Mouse (Mus musculus): ENCODE data around the gene Foxd3.
"Not testable (repeated sequence)": the region's sequence is repeated elsewhere in the genome, so short reads cannot be mapped to it uniquely, and the experiment has no call there.

Gene Foxd3

DNA sequence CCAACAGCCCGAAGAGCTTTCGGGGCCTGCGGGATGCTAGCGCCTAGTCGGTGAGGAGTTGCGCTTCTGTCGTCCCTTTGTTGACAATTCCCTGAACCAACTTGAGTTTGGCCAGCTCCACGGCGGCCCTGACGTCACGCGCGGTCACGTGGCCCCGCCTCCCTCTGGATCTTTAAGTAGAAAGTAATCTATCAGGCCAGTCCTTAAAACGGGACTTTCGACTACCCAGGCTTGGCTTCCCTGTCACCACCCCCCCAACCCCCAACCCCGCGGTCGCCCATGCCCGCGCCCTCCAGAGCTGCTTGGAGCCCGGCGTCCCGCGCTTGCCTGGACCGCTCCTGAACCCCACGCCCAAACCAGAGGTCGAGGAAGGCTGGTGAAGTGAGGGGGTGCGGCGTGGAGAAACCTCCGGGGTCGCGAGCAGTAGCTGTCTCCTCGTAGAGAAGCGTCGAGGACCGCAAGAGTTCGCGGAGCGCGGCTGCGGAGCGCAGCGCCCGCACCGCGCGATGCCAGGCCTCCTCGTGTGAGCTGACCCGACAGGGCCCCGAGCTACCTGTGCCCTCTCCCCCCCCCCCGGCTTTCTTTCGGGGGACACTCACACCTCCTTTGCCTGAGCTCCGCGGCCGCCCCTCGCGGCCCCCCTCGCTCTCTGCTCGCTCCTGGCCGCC, at the start of gene Foxd3:
Foxd3 (plus strand) TSS at position 363 of the 668 bp plus-strand sequence.
- DNase-seq (ENCODE audit: low spot score): no peak

GRCm38 (mm10) chr4:99612156-99612555, 43.9 kb upstream of the Foxd3 start:
- DNase-seq (ENCODE audit: low spot score): no peak

GRCm38 (mm10) chr4:99612609-99613350, 43.3 kb upstream of the Foxd3 start:
- no peak for DNase-seq (ENCODE audit: low spot score)

GRCm38 (mm10) chr4:99626047-99626844, 29.9 kb upstream of the Foxd3 start:
- DNase-seq (ENCODE audit: low spot score): no peak

DNA sequence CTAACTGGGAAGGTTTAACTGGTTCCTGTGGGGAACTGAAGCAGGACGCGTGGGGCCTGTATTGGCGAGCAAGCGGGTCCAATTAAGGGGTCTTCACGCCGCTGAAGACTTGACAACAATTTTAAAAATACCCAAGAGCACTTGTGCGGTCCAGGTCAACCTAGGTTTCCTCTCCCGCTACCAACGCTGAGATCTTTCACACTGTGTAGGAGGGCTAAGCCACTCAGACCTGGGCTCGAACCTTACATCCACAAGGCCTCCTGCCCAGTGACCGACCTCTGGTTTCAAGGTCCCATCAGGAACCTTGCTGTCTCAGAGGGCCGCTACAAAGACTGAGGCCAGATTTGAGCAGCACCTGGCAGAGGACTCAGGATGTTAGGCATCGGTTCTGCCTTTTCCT, 29.0 kb upstream of the Foxd3 start:
- DNase-seq (ENCODE audit: low spot score): no peak

DNA sequence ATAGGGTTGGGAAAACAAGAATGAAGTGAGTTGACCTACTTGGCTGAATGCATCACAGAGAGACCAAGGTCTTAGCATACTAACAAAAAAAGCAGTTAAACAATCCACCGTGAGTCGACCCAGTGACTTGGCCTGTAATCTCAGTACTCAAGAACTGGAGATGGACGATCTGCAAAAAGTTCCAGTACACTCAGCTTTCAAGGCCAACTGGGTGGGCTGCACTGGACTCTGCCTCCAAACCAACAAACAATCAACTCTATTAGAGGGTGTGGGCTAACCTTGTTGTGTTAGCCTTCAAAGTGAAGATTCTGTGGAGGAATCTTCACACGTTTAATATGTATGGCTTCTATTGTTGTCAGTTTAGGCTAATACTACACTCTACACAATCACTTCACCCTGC, 20.1 kb upstream of the Foxd3 start:
- DNase-seq (ENCODE audit: low spot score): no peak

DNA sequence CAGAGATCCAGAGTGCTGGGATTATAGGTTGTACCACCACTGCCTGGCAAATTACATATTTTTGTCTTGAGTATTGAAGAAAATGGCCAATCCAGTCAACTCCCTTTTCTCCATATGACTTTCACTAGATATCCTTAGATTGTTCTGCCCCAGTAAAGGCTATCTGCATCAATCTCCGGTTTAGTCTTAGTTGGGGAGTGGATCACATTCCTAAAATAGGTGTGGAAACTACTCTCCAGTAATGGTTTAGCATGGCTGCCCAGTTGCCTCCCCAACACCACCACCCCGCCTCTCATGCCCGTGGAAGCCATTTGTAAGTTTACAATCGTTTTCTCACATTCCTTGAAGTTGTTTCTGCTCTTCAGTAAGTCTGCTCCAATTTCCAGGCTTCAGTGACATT, 19.4 kb upstream of the Foxd3 start:
- no peak for DNase-seq (ENCODE audit: low spot score)

DNA sequence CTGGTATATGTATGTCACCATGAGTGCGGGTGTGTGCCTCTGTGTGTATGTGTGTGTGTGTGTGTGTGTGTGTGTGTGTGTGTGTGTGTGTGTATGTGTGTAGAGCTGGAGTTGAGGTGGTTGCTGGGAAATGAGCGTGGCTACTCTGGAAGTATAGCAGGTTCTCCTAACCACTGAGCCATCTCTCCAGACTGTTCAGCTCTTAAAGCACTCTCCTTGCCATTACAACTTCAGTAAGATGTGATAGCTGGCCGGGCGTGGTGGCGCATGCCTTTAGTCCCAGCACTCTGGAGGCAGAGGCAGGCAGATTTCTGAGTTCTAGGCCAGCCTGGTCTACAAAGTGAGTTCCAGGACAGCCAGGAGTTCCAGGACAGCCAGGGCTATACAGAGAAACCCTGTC, 15.5 kb upstream of the Foxd3 start:
- not testable (repeated sequence) for DNase-seq (ENCODE audit: low spot score)

GRCm38 (mm10) chr4:99641920-99642319, 14.2 kb upstream of the Foxd3 start:
- no peak for DNase-seq (ENCODE audit: low spot score)

GRCm38 (mm10) chr4:99645560-99645959, 10.5 kb upstream of the Foxd3 start:
- DNase-seq (ENCODE audit: low spot score): no peak

GRCm38 (mm10) chr4:99650088-99650944, 5.8 kb upstream of the Foxd3 start:
- DNase-seq (ENCODE audit: low spot score): no peak

GRCm38 (mm10) chr4:99650945-99651690, 5.0 kb upstream of the Foxd3 start:
- DNase-seq (ENCODE audit: low spot score): no peak

- no peak for DNase-seq (ENCODE audit: low spot score)
Measured at GRCm38 (mm10) chr4:99651823-99652450, 4.2 kb upstream of the Foxd3 start.

DNA sequence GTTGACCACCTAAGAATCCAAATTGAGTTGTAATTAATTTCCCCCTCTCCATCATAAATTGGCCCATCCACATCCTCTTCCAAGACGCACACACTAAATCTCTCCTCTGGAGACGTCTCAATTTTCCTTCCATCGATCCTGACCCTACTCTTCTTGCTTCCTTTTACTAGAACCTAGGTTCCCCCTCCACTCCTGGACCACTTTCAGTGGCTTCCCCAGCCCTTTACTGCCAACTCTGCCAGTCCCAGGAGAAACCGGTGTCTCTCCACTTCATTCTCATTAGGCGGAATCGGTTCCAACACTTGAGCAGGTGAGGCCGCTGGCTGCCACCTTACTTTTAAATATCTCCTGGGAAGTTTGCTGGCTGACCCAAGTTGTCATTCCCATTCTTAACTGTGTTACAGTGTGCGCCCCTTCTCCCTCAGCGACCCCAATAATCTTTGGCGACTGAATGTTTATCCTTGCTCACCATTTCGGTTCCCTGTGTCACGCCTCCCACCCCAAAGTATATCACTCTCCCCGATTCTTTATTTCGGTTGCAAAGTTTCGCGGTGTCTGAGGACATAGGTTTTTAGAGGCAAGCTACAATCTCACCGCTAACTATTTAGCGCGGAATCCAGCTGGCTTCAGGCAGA, 3.4 kb upstream of the Foxd3 start:
- no peak for DNase-seq (ENCODE audit: low spot score)

GRCm38 (mm10) chr4:99653216-99653607, 2.9 kb upstream of the Foxd3 start:
- no peak for DNase-seq (ENCODE audit: low spot score)

DNA sequence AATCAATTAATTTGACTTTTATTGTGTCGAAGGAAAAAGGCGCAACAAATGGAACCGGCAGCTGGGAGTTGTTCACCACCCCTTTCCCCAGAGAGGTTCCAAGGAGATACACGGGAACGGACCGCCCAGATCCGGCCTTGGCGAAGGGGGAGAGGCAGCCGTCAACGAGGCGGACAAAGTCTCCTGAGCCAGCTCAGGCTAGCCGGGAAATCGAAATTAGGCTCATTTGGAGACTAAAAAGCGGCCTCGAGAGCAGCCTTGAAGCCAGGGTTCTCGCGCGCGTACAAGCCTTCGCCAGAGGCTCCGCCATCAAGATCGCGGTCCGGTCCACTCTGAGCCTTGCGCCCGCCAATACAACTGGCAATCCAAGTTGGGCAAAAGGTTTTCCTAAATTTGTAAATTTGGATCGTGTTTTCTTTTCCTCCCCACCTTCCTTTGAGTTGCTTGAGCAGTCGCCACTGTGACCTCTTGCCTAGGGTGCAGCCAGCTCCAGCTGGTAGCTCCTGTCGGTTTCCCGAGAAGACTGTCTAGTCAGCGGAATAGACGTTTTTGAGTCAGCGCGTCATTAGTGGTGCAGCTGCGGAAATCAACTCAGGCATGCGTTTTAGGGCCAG, 2.4 kb upstream of the Foxd3 start:
- DNase-seq (ENCODE audit: low spot score): no peak

DNA sequence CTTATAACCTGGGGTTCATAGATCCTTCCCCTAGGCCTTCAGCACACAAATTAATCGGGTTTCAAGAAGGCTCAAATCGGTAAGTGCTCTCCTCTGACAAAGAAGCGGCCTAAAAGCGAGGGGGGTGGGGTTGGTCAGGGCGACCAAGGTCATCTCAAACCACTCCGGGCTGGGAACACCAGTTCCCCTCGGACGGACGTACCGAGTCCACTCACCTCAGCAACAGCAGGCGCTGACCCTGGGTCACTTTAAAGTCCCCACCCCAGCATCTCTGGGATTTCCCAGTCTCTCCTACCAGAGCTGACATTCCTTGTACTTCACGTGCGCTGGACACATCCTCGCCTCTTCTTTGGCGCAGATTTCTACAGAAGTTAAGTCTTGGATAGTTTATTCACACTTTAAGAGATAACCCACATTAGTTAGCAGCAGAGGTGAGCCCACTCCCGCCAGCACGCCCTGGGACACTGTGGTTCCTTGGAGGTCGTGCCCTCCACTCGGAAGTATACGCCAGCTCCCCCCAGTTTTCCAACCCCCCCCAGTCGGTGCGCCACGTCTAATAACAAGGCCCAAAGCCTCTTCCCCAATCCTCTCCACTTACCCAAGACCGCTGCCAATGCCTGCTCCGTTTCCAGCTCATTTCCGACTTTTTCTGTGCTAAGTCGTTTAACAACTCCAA, 1.3 kb upstream of the Foxd3 start:
- DNase-seq (ENCODE audit: low spot score): no peak

- DNase-seq (ENCODE audit: low spot score): no peak
Measured at GRCm38 (mm10) chr4:99656605-99657429, 718 bp downstream of the Foxd3 start.

All from ovary, postnatal 14 days (tissue).